Mouse (Mus musculus) hindbrain, postnatal 0 days (tissue): ENCODE measurements at regions not wholly inside any gene's neighbourhood (a gene's known extent, or its start where the extent isn't known, plus 50 kb on each side); places are given as distances from the start of the nearest gene placed in this dataset.
"Not testable (repeated sequence)": the region's sequence is repeated elsewhere in the genome, so short reads cannot be mapped to it uniquely, and the experiment has no call there.

Experiments
- ATAC-seq: fragments of 200-750 bp; cut with Nextera tagmentation; 2 replicates; pipeline ENCODE4 v1.8.0; 2017; ENCODE audit warnings: mild to moderate bottlenecking, moderate TSS enrichment, moderate library complexity
- DNase-seq: peaks from one replicate; pipeline ENCODE4 v3.0.0-alpha.2; 2015; ENCODE audit warnings: low spot score
- H3K27ac ChIP-seq: fragments of 300-500 bp; sonication (generic); 2 replicates; pipeline ENCODE4 v1.5.1; 2014; ENCODE audit warnings: mild to moderate bottlenecking
- H3K27me3 ChIP-seq: fragments of 300-500 bp; sonication (generic); 2 replicates; pipeline ENCODE4 v1.6.1; 2014; ENCODE audit warnings: low read length, mixed read lengths; ENCODE audit not compliant: insufficient read depth
- H3K36me3 ChIP-seq: fragments of 300-500 bp; sonication (generic); 2 replicates; pipeline ENCODE4 v1.6.1; 2014; ENCODE audit warnings: low read length, mixed read lengths; ENCODE audit not compliant: insufficient read depth
- H3K4me1 ChIP-seq: fragments of 300-500 bp; sonication (generic); 2 replicates; pipeline ENCODE4 v1.6.1; 2014; ENCODE audit warnings: antibody characterized with exemption, low read length, mixed read lengths; ENCODE audit not compliant: insufficient read depth
- H3K4me2 ChIP-seq: fragments of 300-500 bp; sonication (generic); 2 replicates; pipeline ENCODE4 v1.6.1; 2014; ENCODE audit warnings: low read depth, mild to moderate bottlenecking, low read length, moderate library complexity, mixed read lengths
- H3K4me3 ChIP-seq: fragments of 300-500 bp; sonication (generic); 2 replicates; pipeline ENCODE4 v1.5.1; 2014; ENCODE audit warnings: low read length
- H3K9ac ChIP-seq: fragments of 300-500 bp; sonication (generic); replicated peaks from 2 replicates; pipeline ENCODE4 v1.6.1; 2014; ENCODE audit warnings: mild to moderate bottlenecking, low read length, moderate library complexity, mixed read lengths
- H3K9me3 ChIP-seq: fragments of 300-500 bp; sonication (generic); 2 replicates; pipeline ENCODE4 v1.6.1; 2016; ENCODE audit warnings: low read length, mixed read lengths
- CTCF ChIP-seq: IDR thresholded peaks from 2 replicates; pipeline ENCODE4 v1.5.1; 2016; ENCODE audit warnings: antibody characterized with exemption, control low read depth, low read depth
- WGBS: fragments of 180-500 bp; shearing (Covaris S2); extraction: QIAGEN DNeasy Blood & Tissue Kit; methylation state at CpG from one replicate; pipeline ENCODE4 v1.1.7; 2014; 5-methylcytosine and 5-hydroxymethylcytosine counted together

- no peaks in the 10 kb centered on the region for H3K4me1 ChIP-seq
- no peaks in the 10 kb centered on the region for H3K9me3 ChIP-seq
- DNase-seq (no peak), ATAC-seq (no peak)
- H3K27me3 ChIP-seq: no peaks in the 10 kb centered on the region
- H3K9ac ChIP-seq: no peak overlapping the region
- 36% methylated on average over 1 of the region's 1 CpGs for WGBS
- H3K27ac ChIP-seq: no peak overlapping the region
- no peak for TF ChIP-seq CTCF
- no peak overlapping the region for H3K4me2 ChIP-seq
- H3K4me3 ChIP-seq: no peak overlapping the region
- no peaks in the 10 kb centered on the region for H3K36me3 ChIP-seq
Measured at GRCm38 (mm10) chr19:19770990-19771389, 619.8 kb downstream of the Anxa1 start.

- not testable (repeated sequence) for H3K9ac ChIP-seq, H3K27me3 ChIP-seq, H3K27ac ChIP-seq, ATAC-seq, H3K4me3 ChIP-seq, H3K36me3 ChIP-seq, DNase-seq, H3K4me1 ChIP-seq, H3K4me2 ChIP-seq, H3K9me3 ChIP-seq
- WGBS: 89% methylated on average over 3 of the region's 3 CpGs
Measured at GRCm38 (mm10) chr19:19750069-19750599, 639.1 kb upstream of the Rorb start.

- DNase-seq (peak; percentile 5), ATAC-seq (no peak)
- H3K4me2 ChIP-seq: peak overlapping the region; percentile 26
- no peak overlapping the region for H3K4me3 ChIP-seq
- no peak for TF ChIP-seq CTCF
- no peaks in the 10 kb centered on the region for H3K36me3 ChIP-seq
- no peaks in the 10 kb centered on the region for H3K4me1 ChIP-seq
- H3K9ac ChIP-seq: no peak overlapping the region
- no peak overlapping the region for H3K27ac ChIP-seq
- H3K27me3 ChIP-seq: no peaks in the 10 kb centered on the region
- H3K9me3 ChIP-seq: no peaks in the 10 kb centered on the region
- WGBS: 35% methylated on average over 7 of the region's 7 CpGs
Measured at GRCm38 (mm10) chr19:19747821-19748488, 637.0 kb upstream of the Rorb start.

GRCm38 (mm10) chr19:19719939-19720338, 608.9 kb upstream of the Rorb start:
- Histone ChIP-seq H3K27ac (no peak overlapping the region), H3K4me2 (no peak overlapping the region), H3K4me1 (no peaks in the 10 kb centered on the region), H3K36me3 (no peaks in the 10 kb centered on the region), H3K27me3 (no peaks in the 10 kb centered on the region), H3K4me3 (no peak overlapping the region), H3K9me3 (no peaks in the 10 kb centered on the region), H3K9ac (no peak overlapping the region)
- WGBS: 28% methylated on average over 4 of the region's 4 CpGs
- ATAC-seq (peak; percentile 73; the same call in 1 of the 2 replicates), DNase-seq (peak; percentile 60)
- no peak for TF ChIP-seq CTCF
